Mouse (Mus musculus) retina, adult 2 months (tissue): ENCODE measurements at regions not wholly inside any gene's neighbourhood (a gene's known extent, or its start where the extent isn't known, plus 50 kb on each side); places are given as distances from the start of the nearest gene placed in this dataset.

Source experiments
- DNase-seq: peaks from one replicate; pipeline ENCODE4 v3.0.0-alpha.2; 2012; ENCODE audit warnings: low read depth, low spot score

DNA sequence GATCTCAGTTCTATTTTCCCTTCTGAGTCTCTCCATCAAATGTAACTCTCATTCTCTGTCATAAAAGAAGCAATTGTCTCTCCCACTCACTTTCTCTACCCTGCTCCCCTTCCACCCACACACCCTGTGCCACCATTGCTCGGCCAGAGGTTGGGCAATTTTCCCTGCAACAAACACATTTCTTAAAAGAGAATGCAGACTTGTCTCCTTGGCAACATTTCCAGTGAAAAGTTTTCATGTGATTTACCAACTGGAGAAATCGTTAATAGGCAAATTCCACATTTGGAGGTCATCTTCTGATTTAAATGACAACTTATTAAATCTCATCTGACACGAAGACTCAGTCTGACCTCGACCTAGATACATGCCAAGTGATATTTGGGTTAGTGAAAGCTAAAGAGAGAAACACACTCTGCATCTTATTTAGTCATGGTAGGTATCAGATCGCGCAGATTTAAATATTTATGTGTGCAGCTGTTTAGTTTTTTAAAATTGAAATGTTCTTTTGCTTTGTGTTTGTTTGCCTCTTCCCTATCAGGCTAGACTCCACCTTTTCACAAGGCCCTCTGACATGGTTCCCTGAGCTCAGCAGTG, 568.1 kb downstream of the 1190002N15Rik start:
- no peak for DNase-seq

DNA sequence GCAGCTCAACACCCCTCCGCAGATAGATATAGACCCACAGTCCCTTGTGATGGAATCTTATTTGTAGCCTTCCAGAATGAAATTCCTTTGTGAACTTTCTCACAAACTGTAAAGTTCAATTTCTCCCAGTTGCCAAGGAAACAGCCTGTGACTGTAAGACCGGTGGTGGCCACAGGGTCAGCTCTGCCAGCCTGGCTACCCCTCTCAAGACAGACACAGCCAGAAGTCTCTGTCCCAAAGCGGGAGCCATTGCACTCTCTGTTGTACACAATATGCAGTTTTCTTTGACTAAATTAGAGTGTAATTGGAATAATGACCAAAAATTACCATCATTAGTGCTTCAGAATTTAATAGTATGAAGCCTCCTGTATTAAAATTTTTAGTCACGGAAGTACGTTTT, 568.8 kb downstream of the 1190002N15Rik start:
- no peak for DNase-seq

DNA sequence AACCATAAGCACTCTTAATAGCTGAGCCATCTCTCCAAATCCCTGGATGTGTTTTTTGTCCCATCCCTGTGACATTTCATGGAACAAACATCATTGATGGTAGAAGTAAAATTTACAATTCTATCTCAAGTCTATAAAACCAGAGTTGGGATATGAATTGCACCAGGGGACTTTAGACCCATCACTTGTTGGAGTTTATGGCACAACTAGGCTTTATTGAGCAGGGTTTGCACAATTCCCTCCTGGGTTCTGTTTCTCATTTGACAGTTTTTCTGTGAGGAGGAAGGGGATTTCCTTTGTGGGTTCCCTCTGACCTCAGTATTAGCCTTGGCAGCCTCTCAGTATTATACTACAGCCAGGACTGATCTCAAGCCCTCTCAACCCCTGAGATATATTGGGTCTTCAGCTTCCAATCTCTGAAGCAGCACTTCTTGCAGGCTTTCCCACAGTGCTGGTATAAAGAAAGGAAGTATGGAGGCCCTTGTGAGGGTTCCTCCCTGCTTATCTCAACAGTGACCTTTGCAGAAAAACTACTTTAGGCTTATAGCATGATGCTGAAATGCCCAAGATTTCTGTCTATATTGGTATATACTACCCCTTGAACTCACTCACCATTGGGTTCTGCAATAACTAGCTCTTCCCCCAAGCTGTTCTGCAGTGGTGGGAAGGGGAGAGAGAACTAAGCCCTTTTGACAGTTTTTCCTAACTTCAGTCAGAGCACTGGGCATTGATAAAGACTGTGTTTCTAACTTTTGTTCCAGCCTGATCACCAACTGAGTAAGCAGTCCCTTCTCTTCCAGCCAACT, 582.4 kb downstream of the 1190002N15Rik start:
- no peak for DNase-seq

DNA sequence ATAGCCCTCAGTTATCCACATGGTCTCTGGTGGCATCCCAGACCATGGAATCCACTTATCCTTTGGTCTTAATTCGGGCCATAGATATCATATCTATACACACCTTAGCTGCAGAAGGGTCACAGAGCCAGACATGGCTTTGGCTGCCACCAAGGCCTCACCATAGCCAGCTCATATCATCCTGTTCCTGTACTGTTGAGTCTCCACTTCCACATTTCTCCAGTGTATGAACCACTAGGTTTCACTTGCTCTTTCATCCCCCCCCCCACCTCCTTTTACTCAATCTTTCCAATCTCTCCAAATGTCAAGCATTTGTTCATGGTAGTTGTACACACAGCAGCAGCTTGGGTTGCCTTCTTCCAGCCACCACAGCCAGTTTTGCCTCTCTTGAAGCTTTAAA, 589.2 kb downstream of the 1190002N15Rik start:
- DNase-seq, result no peak

DNA sequence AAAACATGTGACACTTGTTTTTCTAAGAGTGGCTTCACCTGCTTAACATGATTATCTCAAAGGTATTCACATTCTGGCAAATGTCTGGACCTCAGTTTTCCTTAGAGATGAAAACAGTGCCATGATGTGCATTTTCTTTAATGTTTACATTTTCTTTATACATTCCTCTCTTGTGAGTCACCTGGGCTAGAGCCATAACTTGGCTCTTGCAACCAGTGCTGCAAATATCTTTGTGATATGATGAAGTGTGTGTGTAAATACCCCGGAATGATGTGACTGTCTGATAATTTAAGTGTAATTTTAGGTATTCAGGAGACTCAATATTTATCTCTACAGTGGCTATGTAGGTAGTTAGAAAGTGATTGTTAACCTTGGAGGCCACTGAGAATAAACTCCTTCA, 590.8 kb downstream of the 1190002N15Rik start:
- no peak for DNase-seq

DNA sequence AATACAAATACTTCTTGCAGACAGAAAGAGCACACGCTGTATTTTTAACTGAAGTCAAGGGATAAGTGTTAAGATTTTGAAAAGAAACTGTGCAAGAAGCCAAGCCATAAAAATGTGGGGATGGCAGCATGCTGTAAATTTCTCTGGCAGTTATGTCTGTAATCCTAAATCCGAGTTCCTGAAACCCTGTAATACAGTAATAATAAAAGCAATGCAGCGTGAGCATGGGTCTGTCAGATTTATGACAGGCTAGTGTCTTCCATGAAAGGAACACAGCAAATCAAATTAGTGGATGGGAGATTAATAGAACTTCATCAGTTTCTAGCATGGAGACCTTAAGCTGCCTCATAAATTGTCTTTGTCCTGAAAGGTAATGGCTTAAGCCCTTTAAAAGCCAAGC, 597.7 kb downstream of the 1190002N15Rik start:
- no peak for DNase-seq

DNA sequence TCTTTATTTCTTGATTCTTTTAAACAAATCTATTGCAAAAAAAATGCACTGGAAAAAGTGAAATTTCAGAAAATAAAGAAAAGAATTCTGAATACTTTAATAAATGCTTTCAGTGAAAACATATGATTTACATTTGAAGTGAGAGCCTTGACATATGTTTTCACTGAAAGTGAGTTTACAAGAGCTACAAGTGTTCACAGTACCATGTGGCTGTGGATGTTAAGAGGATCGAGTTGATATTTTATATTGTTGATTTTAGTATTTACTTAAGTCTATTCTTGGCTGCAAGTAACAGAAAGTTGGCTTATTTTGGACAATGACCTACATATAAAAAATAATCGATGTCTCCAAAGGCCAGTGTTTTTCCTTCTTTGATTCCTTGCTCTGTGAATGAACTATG, 607.2 kb downstream of the 1190002N15Rik start:
- no peak for DNase-seq

DNA sequence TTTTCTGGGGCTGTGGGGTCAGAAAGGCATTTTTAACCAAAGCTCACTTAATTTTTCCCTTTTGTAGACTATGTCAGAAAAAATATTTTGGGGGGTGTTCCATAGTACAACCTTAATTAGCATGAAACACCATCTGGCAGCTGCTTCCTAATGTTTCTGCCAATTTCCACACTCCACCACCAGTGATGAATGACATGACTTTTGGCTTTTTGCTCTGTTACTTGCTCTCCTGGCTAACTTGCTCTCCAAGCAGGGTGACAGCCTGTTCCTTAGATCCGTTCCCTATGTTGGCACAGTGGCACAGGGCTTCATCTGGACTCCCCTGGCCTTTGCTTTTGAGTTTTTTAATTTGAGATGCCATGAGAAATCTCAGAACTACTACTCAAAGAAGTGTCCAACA, 648.6 kb downstream of the 1190002N15Rik start:
- DNase-seq, result no peak

DNA sequence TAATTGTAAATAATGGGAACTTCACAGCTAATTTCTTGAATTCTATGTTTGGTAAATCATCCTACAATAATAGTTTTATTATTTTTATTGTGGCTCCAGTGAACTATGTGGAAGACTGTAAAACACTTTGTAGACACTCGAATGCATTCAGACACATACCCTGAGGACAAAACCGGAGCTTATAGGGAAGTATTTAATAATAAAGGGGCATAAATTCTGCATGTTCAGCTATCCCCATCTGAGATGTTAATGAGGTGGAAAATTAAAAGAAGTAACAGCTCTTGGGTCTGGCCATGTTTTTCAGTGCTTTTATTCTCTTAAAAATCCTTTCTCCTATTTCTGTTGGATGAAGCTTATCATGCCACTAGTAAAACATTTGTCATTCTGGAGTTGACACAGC, 657.8 kb downstream of the 1190002N15Rik start:
- DNase-seq, result no peak

DNA sequence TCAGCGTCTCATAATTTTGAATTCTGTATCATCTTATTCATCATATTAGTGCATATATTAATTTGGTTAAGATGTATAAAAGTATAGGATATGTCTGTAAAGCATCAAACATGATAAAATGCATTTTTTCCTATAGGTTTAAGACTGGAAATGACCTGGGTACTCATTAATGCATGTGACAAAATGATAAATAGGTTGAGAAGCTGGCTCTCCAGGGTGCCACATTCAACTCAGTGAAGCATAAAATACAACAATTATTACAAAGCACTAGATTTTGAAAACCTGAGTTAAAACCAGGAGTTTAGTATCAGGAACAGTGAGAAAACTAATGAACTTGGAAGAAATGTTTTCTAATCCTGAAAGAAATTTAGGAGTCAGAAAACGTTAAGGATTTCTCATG, 658.3 kb downstream of the 1190002N15Rik start:
- no peak for DNase-seq

DNA sequence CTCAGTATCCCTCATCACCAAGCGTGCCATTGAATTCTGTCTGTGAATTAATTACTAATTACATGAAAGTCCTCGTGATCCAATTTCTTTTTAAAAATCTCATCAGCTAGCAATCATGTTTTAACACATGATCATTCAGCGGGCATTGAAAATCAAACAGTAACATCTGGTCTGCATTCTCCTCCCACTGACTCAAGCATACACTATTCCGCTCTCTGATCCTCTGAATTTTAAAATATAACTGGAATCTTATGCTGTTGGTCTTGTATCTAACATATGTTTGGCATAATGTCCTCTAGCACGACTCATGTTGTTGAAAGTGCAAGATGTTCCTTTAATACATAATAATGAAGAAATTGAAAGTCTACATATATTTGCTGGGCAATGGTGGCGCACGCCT, 667.1 kb downstream of the 1190002N15Rik start:
- no peak for DNase-seq

DNA sequence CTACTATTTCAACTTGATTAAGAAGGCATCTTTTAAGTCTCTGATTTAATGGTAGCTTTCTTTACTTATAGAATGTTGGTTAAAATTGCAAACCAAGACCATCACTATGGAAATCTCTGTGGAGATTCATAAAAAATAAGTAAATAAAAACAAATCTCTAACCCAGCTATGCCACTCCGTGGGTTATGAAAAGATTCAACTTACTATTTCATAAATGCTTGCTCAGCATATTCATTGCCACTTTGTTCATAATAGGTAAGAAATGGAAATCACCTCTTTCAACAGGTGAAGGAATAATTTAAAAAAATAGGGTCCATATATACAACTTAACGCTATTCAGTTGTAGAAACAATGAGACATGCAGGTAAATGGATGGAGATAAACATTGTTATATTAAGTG, 679.9 kb downstream of the 1190002N15Rik start:
- no peak for DNase-seq

DNA sequence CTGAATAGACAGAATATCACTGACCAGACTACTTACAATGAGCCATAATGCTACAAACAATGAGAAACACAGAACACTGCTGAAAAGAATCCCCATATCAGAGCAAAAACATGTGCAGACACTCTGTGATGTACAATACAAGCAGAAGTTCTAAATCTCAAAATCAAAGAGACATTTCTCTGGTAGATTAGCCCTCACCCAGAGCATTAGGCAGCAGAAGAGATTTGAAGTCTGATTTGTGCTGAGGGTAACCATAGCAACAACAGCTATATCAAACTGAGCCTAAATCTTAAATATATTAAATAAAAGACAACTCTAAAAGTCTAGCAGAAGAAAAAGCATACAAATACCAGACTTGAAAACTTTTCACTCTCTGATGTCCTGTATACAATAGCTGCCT, 691.5 kb downstream of the 1190002N15Rik start:
- DNase-seq, result no peak

DNA sequence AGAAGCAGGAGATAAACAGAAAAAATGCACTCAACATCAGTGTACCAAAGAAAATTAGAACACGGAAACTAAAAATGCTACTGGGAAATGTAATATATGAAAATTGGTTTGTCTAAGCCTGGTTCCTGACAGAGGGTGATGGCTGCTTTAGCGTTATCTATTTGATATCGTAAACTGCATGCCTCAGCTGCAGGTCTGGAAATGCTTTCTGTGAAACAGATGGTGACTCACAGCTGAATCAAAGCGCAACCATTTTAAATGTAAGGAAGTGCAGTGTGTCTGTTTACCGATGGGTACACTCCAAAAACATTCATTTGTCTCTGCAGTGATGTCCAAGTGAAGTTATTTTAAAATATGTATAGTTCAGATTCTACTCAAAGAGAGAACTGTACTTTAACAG, 694.0 kb downstream of the 1190002N15Rik start:
- no peak for DNase-seq
